Mouse (Mus musculus) thymus, postnatal 25 days (tissue): ENCODE measurements around the gene Jakmip3.

Source experiments
- DNase-seq: peaks from one replicate; pipeline ENCODE4 v3.0.0; 2022

Jakmip3 gene

DNA sequence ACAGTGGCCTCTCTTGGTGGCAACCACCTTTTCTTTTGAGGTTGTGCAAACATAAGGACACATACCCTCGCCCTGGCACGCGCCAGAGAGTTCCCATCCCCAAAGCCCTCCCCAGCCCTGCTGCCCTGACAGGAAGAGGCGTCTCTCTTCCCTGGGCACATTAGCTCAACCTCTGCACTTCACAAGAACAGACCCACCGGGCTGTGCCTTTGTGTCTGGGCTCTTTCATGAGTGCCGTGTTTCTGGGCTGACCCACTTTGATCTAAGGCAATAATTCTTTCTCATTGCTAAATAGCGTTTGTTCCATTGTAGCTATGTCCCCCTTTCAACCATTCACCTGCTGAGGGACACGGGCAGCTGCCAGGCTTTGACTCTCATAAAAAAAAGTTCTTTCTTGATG is 7.8 kb downstream of the Jakmip3 start:
- no peak for DNase-seq

DNA sequence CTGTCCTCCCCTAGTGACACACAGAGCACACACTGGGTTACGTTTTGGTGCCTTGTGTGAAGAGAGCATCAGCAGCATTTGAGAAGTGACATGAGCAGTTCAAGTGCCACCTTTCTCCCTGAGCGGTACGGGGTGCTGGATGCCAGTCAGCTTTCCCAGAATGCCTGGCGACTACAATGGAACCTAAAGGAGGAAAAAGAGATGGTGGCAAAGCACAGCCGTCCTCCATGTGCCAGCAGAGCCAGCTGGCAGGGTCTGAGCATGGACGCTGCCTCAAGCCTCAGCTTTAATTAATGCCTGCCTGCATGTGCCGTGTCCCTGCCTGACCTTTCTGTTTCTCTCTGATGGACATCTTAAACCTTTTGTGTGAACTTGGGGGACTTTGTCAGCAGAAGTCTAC is 15.3 kb downstream of the Jakmip3 start:
- DNase-seq: no peak

DNA sequence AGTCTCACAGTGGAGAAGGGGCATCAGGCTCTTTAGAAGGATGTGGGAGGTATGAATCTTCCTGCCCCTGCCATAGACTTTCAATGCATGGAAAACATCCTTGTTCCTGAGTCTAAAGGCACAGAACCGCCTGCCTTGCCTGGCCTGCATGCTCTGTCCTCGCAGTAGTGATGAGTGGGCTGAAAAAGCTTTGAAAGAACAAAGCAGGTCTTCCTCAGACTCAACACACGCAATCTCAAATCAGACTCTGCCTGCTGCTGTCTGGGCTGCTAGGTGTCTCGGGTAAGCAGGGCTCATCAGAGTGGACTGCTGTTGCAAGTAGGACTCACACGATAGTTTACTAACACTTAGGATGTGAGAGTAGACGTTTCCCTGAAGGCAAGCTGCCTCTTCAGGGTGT is 16.6 kb downstream of the Jakmip3 start:
- no peak for DNase-seq

DNA sequence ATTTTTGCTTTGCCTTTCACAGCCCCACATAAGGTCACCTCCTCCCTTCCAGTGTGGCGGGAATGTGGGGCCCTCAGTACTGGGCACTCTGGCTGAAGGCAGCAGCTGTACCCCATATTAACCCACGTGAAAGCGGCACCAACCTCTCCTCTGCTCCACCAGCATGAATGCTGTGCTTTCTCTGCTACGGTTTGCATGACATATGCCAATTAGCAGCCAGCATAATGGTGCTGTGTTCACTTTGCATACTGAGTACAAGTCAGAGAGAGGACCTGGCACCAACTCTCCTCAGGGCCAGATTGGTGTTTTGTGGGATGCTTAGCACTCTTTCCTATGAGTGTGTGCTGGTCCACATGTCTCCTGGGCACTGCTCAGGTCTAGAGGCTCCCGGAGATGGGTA is 19.2 kb downstream of the Jakmip3 start:
- no peak for DNase-seq

DNA sequence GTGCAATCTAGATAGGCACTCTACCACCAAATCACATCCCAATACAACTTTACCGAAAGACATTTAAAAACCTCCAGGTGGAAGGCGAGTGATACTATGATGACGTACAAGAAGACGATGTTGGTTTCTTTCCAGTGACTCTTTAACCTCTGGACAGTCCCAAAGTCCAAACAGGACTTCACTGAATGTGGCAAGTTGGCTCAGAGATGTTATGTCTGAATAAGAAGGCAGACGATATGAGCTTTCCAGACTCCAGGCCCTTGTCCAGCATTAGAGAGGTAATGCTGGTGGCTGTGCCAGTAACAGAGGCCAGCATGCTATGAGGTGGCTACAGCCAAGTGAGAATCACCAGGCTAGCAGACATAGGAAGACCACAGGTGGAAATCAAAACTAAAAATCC is 23.2 kb downstream of the Jakmip3 start:
- DNase-seq: no peak

DNA sequence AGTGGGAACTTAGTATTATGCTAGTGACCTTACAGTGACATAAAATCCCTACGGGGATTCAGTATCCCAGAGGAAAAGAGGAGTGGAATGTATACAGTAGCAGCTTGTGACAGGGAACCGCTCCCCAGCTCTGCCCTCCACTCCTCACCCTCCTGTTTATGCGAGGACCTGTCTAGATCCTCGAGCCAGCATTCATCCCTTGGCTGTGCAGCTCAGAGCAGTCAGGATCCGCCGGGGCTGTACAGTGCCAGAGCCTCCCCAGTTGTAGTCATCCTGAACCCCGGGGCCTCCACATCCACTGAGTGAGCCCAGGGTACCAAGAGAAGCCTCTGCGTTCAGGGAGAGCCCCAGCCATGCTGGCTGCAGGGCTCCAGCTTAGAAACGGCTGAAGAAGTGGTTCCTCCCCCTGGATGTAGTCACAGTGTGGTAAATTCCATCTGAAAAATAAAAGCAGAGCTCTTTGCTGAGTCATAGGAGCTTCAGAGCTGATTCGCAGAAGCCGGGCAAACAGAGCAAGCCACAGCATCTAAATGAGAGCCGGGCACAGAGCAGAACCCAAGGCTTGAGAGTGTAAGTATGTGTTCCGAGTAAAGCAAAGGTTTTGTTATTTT is 27.6 kb downstream of the Jakmip3 start:
- DNase-seq: no peak

DNA sequence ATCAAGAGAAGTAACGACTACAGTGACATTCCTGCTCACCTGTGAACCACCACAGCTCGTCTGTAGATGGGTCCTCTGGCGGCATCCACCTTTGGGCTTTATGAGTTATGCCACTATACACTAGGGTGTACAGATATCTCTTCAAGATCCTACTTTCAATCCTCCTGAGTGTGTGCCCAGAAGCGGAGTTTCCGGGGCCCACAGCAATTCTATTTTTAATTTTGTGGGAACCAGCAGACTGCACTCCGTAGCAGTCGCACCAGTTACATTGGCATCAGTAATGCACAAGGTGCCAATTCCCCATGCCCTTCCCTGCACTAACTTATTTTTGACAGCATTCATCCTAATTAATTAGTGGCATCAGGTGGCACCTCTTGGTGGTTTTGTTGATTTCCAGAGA is 37.0 kb downstream of the Jakmip3 start:
- DNase-seq: no peak

DNA sequence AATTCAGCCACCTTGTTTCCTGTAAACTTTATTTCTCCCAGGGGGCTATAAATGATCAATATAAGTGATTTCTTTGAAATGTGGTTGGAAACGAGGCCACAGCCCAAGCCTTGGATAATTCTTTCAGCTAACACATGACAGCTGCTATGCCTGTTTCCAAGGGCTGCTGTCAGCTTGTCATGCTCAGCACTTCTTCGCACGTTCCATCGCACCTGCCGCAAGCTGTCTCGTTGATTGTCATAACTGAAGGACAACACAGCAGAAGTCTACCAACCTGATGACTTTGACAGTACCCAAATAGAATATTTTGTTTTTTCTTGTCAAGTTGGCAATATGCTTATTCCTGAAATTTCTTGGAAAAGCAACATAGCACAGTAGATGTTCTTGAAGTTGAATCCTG is 44.0 kb downstream of the Jakmip3 start:
- no peak for DNase-seq

DNA sequence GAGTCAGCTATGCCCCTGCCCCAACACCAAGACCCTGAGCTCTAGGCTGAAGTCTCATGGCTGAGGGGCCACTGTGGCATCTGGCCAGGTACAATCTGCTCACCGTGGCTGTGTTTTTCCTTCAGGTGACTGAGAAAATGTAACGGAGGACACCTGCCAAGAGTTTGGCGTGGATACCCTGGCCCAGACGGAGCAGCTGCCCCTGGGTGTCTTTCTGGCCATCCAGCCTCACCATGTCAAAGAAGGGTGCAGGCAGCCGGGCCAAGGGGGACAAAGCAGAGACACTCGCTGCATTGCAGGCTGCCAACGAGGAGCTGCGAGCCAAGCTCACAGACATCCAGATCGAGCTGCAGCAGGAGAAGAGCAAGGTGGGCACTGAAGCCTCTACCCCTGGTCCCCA is 48.6 kb downstream of the Jakmip3 start:
- DNase-seq: no peak

DNA sequence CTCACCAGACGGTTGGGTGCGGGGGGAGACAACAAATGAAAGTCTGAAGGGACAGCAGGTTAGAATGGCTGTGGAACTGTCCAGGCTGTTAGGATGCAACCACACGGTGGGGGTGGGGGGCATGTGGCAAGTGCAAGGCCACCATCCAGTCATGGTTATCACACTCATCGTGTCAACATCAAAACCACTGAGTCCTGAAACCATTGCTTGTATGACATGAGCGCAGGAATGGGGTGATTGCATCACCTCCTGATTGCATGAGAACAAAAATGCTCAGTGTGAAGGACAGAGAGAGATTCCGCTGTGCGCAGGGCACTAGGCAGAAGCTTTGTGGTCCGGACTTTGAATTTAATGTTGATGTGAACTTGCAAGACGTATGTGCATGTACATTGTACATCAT is 62.2 kb downstream of the Jakmip3 start:
- DNase-seq: no peak

DNA sequence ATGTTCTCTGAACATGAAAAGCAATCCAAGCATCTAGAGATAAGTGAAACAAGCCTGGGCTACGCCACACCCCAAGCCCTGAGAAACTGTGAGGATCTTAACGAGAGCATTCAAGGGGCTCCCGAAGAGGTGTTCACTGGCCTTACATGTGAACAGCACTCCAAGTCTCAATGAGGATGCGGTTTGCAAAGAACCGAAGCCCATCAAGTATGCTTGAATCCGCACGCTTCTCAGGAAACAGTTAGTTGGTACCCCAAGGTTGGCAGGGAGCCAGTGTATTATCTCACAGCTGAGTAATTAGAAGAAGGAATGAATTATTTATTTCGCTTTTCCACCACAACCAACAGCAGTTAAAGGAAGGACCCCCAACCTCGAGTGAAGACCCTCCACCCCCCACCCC is 62.7 kb downstream of the Jakmip3 start:
- DNase-seq: no peak

DNA sequence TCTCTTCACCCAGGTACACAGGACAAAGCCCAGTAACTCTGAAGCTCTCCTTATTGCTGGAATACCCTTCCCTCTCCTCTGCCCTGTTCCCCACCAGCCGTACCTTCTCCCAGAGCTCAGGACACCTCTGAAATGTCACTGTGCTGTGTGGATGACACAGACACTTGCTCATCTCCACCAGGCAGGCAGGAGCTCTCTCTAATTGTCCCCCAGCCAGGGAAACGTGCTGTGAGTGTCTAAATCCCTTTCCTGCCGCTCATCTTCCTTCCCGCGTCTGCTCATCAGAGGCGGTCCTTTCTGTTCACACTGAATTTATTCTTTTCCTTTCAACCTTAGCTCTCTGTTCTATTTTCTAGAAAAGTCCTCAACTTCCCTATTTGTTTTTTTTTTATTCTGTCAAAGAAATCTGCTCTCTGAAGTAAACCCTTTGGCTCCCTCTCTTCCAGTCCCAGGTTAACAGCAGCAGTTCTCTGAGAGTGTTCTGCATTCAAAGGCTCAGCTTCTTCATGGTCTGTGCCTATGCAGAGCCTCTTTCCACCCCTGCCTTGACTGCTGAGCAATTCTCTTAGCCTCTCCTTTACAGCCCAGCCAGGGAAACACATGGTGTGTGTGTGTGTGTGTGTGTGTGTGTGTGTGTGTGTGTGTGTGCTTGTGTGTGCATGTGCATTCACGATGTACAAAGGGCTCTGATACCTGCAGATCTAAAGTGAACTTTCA is 69.4 kb downstream of the Jakmip3 start:
- DNase-seq: no peak

DNA sequence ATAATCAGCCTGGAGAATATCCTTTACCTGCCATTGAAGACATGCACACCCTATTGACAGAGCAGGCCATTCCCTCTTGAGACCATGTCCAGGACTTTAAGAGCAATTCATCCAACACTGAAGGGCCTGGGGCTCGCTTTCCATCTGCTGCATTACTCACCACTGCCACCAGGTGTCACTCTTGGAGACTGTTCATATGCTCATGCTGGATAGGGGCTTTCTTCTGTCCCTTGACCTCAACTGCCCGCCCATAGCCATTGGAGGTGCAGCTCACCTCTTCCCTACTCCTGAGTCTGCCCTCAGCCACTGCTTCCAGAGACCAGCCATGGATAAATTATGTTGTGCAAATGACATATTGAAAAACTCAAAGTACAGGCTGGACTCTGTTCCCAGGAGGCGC is 70.5 kb downstream of the Jakmip3 start:
- peak; percentile 42 for DNase-seq

DNA sequence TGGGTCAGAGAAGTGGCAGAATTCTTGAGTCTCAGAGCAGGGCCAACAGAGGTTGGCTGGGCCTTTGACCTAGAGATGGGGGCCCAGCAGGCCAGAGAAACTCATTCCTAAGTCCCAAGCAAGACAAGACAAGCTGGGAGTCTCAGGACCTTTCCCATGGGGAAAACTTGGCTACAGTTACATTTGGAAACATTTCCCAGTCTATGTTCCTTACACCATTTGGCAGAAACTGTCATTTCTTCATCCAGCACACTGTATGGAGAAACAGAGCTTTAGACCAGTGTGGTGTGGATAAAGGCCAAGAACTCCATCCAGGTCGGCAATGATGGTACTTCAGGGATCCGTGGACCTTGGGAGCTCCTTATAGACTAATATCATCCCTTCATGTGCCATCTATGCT is 71.1 kb downstream of the Jakmip3 start:
- DNase-seq: no peak

DNA sequence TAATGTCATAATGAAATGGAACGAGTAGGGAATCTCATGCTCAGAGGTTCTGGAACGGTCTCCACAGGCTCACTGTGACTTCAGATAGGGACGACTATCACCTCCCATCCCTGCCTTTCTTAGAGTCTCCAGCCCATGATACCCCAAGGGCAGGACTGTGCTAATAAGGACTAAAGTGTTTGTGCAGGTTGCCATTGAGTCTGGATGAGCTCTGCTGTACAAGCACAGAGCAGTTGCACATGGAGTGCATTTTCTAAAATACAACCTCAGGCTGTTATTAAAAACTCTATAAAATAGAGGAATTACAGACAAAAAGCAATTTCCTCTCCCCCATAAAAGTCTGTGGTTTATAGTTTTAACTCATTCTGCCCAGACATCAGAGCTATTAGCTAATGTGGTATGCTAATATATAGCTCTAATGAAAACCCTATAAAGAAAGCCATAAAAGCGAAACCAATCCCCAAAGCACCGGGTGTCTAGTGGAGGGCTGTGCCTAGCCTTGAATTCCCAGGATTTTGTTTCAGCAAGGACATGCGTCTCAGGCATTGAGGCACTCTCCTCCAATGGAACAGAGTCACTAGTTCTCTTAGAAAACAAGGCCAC is 72.3 kb downstream of the Jakmip3 start:
- DNase-seq: no peak

DNA sequence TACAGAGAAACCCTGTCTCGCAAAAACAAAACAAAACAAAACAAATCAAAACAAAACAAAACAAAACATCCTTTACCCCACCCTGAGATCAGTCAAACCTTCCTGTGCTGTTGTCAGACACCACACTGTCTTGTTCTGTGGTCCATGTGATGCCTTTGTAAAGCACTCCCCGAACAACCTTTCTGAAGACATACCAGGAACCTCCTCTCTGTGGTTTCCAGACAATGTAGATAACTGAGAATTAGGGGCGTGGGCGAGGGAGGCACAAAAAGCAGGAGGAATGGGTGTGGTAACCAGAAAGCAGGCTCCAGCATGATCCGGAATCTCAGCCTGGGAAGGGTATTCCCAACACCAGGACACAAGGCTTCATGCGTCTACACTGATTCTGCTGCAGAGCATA is 74.6 kb downstream of the Jakmip3 start:
- no peak for DNase-seq

DNA sequence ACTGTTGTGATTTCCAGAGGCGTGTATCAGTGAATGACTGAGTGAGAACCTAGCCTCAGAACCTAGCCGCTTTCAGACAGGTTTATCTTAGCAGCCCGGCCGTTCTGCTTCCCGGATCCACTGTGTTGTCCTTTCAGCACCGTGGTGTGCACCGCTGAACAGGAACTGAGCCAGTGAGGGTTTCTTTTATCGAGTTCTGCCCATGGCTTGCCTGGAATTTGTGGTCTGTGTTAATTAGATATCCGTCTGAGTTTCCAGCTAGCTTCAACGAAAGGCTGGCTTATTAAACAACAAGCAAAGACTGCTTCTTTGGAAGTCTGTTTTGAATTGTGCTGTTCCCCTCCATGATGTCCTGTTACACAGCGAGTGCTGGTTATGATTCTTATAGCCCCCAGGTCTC is 75.8 kb downstream of the Jakmip3 start:
- no peak for DNase-seq

DNA sequence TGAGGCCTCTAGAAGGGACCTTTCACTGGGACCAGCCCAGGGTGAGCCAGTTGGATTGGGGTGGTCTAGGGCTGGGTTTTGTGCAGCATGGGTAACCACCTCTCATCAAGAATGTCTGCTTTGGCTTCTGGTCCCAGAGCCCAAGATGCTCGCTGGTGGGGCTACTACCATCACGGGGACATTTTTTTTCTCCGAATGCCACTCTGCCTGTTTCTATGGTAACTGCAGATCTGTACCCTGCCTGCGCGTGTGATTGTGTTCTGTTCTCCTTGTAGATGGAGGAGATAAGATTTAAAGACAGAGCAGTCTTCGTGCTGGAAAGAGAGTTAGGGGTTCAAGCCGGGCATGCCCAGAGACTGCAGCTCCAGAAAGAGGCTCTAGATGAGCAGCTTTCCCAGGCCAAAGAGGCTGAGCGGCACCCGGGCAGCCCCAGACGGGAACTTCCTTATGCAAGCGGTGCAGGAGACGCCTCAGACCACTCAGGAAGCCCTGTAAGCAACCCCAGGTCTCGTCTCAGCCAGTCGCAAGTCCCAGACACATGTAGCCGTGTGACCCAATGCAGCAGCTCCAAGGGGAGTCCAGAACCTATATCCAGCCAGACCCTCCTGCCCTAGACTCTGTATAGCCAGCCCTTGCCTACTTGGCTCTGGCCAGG is 76.8 kb downstream of the Jakmip3 start:
- no peak for DNase-seq

DNA sequence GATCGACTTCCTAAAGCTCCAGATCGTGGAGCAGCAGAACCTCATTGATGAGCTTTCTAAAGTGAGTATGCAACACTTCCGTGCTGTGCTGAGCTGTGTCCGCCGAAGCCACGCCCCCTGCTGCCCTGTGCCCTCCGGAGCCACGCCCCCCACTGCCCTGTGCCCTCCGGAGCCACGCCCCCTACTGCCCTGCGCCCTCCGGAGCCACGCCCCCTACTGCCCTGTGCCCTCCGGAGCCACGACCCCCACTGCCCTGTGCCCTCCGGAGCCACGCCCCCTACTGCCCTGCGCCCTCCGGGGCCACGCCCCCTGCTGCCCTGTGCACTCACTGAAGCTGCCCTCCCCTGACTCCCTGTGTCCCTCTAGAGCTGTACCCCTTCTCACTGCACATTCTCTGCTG is 80.4 kb downstream of the Jakmip3 start:
- DNase-seq: peak; percentile 1

DNA sequence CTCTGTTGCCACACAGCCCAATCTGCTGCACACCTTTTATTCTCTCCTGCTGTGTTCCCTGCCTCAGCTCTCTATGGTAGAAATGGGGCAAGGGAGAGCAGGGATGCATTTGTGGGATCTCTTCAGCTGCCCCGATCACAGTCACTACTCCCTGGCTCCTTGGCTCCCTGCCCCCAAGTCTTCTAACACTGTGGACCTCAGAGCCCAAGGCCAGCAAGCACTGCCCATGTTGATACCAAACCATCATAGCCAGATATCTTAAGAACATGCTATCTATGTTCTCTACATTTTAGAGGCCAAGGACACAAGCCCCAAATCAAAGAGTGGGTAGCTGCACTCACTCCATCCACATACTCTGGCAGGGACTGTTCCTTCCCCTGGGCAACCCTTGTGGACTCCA is 80.8 kb downstream of the Jakmip3 start:
- DNase-seq: no peak

DNA sequence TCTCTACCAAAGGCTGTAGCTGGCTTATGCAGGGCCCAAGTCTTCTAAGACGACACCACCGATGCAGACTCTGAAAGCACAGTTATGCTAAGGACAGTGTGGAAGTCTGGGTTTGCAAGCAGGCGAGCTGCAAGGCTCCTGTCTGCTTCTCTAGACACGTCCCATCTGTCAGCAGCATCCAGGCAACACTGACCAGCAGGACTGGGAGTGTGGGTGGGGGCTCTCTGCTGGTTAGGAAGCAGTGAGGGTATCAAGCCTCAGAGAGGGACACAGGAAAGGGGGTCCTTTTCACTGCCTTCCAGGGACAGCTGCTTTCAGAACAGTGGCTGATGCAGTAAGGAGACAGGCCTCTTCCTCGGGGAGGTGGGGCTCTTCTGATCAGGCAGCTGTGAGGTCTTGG is 86.6 kb downstream of the Jakmip3 start:
- DNase-seq: no peak

DNA sequence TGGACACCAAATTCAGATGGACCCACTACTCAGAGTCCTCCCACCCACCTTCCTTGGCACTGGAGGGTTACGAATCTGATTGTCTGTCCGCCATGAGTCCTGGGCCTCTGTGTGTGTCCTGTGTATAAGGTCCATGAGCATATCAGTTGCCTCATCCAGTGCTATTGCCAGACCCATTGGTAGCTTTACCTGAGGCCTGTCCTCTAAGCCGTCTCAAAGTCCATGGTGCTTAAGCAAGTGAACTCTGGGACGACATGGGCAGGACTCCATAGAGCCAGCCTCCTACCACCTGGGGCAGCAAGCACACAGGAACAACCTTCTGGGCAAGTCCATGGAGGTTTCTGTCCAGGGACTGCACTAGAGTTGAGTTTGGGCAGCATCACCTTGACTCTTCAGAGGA is 90.7 kb downstream of the Jakmip3 start:
- DNase-seq: no peak

DNA sequence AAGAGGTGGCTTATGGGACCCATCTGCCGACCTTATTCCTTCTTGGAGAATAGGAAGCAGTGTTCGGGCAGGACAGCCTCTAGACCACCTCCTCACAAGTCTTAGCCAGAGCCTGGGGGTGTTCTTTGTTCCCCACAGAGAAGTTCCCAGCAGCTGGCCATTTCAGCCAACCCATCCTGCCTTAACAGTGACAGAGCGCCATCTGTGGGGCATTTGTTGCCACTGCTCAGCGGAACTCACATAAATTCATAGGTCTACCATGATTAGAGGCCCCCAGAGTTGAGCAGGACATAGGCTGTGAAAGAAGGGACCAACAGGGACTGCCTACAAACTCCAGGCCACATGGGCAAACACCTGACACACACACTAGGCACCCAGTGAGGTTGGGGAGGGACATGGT is 122.9 kb downstream of the Jakmip3 start:
- no peak for DNase-seq

DNA sequence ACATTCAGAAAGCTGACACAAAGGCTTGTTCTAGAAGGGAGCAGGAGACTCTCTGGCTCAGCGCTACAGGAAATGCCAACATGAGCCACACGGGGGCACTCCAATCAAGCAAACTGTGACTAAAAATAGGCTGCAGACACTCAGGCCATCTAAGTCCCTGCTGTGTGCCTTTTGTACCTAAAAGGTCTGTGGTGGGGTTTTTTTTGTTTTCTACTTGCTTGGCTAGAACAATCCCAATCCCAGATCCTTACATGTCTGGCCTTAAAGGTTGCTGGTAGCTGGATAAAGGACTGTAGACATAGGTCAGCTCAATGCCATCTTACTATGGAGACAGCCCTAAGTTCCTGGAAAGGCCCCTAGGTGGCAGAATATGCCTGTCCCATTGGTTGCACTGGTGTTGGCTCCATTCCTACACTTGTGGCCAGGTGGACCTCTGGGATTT is 127.7 kb downstream of the Jakmip3 start:
- peak; percentile 39 for DNase-seq
